Mouse (Mus musculus): Measurements from ENCODE around the gene Spsb3.

DNA sequence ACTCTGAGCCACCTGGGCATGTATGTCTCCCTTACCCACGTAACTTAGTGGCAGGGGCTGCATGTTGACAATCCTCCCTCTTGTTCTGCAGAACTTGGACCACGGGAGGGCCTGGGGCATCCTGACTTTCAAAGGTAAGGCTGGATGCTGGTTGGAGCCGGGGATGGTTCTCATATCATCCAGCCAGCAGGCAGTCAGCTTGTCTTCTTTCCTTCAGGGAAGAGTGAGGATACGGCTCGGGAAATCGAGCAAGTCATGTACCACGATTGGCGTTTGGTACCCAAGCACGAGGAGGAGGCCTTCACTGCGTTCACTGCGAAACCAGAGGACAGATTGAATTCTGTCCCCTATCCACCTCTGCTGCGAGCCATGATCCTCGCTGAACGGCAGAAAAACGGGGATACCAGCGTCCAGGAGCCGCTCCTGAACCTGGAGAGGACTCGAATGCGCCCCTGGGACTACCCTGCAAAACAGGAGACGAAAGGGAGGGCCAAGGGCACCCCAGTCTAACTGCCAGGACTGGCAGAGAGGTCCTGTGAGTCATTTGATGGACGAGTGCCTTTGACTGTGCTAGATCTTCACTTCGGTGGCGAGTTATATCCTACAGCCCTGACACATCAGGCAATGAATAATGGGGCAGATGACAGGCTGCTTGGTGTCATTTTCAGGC is 9.3 kb downstream of the Spsb3 start:
- TF ChIP-seq CTCF (IDR thresholded peaks at IDR 0.05; ENCODE audit: control insufficient read depth, insufficient read depth, low read length) (no peak), POLR2A (IDR thresholded peaks at IDR 0.05; ENCODE audit: borderline replicate concordance, control insufficient read depth, low read depth, low read length) (no peak)

Data from bone marrow, adult 2 months (tissue).